Mouse (Mus musculus) kidney, postnatal 14 days (tissue): ENCODE data around the gene Tia1.
"Not testable (repeated sequence)": the region's sequence is repeated elsewhere in the genome, so short reads cannot be mapped to it uniquely, and the experiment has no call there.

ENCODE experiments used
- DNase-seq: peaks from one replicate; pipeline ENCODE4 v3.0.0; 2022; ENCODE audit warnings: mixed read lengths

The Tia1 gene

GRCm38 (mm10) chr6:86404100-86404861, at the start of gene Tia1:
Gene Tia1 (plus strand): TSS chr6:86404219.
- DNase-seq, result peak; percentile 98

DNA sequence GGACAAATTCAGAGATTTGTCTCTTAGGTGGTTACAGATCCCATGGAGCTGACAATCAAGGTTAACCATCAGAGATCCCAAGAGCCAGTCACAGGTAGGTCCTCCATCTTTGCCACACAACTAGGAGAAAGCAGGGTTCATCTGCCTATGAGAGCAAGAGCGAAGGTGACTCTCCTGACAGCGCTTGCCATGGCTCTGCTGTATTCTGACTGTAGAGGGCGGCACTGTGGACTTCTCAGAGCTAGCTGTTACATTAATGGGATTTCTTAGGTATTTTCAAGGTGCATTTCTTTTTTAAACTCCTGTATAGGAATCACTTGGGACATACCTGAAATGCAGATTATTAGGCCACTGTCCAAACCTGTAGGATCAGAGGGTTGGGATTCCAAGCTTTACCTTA, 49.1 kb upstream of the Tia1 start:
- no peak for DNase-seq

GRCm38 (mm10) chr6:86356956-86357355, 47.1 kb upstream of the Tia1 start:
- DNase-seq, result no peak

- peak; percentile 79 for DNase-seq
These were observed 43.3 kb upstream of the Tia1 start for GRCm38 (mm10) chr6:86360691-86361090.

DNA sequence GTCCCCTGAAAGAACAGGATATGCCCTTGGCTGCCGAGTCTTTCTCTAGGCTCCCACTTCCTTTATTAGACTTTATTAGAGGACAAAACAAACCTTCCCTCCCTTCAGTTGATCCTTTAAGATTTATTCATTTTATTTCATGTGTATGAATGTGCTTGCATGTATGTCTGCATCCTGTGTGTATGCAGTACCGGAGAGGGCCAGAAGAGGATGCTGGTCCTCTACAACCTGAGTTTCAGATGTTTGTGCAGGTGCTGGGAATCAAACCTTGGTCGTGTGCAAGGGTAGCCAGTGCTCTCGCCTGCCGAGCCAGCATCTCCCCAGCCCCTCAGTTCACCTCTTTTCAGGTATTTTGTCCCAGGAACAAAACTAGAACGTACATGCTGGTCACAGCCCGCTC, 42.6 kb upstream of the Tia1 start:
- no peak for DNase-seq

- peak; percentile 83 for DNase-seq
These were observed 39.4 kb upstream of the Tia1 start for GRCm38 (mm10) chr6:86364442-86365141.

DNA sequence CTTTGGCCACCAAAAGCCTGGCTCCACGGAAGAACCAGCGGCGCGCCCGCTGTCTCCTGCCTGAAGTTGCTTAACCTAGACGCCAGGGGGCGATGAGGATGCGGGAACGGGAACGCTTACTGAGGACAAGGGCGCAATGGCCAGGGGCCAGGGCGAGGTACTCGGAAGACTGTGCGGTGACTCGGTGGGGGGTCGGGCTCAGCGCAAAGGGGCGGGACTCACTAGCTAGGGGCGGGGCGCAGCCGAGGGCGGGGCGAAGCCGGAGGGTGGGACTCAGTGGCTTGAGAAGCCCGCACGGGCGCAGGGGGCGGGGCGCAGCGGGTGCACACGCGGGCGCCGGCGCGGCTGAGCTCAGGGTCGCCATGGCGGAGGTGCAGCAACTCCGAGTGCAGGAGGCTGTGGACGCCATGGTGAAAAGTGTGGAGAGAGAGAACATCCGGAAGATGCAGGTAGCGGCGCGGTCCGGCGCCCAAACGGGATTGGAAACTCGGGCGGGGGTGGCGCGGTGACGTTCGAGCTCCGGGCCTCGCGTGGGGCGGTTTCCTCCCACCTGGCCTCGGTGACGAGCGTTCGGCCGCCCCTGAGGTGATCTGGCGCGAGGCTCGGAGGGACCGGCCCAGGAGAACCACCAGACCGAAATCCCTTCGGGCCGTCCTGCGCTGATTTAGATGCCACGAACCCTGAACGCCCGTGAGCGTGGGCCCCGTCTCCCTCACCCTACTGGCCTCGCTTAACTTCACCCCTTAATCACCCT, 38.5 kb upstream of the Tia1 start, which contains the start of gene Fam136a:
Gene Fam136a, plus strand, starts transcription at position 276 of the 754 bp plus-strand sequence.
- DNase-seq, result peak; percentile 97

DNA sequence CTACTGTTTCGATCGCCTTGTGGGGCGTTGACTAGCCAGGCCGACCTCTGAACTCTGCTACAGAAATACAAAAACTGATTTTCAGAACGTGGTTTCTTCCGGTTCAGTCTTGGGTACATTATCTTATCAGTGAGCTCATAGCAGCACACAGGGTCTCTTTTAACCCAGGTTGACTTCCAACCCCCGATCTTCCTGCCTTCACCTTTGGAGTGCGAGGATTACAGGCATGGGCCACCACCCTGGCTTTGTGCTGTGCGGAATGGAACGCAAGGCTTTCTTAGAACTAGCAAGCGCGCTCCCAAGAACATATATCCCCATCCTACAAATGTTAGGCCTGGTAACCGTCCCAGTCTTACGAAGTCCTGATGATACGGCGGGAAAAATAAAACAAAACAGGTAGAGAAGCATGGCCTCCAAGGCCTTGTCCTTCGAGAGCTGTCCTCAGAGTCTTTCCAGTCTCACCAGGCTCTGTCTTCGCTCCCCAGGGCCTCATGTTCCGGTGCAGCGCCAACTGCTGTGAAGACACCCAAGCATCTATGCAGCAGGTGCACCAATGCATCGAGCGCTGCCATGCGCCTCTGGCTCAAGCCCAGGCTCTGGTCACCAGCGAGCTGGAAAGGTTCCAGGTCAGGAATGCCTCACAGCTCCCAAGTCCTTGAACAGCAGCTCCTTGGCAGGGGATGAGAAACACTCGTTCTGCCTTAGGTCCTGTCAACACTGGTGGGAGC, 37.7 kb upstream of the Tia1 start:
- peak; percentile 72 for DNase-seq

DNA sequence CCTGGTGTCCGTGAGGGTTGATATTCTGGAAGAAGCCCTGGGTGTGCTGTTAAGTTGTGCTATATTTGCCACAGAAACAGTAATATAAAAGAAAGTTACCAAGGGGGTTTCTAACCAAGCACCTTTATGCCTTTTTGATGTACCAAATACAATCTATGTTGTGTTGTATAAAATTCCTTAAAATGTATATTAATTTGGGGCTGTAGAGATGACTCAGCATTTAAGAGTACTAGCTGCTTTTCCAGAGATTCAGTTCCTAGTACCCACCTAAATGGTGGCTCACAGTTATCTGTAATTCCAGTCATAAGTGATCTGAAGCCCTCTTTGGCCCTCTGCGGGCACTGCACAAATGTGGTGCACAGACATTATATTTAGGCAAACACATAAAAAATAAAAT, 37.2 kb upstream of the Tia1 start:
- no peak for DNase-seq

GRCm38 (mm10) chr6:86368479-86368878, 35.5 kb upstream of the Tia1 start:
- no peak for DNase-seq

DNA sequence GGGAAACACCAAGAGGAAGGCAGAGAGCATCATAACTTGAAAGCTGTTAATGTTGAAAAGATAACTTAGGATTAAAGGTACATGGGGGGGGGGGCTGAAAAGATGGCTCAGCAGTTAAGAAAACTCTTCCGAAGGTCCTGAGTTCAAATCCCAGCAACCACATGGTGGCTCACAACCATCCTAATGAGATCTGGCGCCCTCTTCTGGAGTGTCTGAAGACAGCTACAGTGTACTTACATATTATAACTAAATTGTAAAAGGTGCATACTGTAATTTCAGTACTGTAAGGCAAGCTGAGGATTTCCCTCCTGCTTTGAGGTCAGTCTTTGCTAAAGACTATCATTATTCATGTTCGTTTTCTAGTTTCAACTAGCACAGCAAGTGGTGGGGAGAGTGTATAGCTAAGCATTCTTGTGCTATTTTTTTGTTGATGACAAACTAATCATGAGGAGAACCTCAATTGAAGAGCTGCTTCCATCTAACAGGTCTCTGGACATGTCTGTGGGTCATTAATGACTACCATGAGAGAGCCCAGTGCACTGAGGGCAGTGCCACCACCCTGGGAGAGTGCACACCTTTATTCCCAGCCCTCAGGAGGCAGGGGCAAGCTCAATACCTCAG, 33.8 kb upstream of the Tia1 start:
- no peak for DNase-seq

DNA sequence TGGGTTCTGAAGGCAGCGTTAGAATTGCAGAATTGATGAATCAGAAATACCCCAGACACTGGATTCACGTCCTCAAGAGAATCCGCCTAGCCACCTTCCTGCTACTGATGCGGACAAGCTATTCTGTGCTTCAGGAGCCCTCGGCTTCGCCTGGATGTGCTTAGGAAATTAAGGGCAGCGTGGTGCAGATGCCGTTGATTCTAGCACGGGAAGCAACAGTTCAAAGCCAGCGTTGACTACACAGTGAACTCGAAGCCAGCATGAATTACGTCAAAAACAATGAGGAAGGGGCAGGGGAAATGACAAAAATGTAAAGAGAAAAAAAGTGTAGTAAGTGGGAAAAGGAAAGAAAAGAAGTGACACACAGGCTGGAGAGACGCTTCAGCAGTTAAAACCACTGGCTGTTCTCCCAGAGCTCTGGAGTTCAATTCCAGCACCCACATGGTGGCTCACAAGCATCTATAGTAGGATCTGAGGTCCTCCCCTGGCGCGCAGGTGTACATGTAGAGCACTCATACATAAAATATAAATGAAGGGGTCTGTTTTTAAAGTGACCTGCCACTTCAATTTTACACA, 33.2 kb upstream of the Tia1 start, which contains the start of gene Snrpg:
Gene Snrpg, plus strand, starts transcription at position 541 of the 576 bp plus-strand sequence.
- no peak for DNase-seq

GRCm38 (mm10) chr6:86371340-86371911, 32.6 kb upstream of the Tia1 start:
- peak; percentile 97 for DNase-seq

DNA sequence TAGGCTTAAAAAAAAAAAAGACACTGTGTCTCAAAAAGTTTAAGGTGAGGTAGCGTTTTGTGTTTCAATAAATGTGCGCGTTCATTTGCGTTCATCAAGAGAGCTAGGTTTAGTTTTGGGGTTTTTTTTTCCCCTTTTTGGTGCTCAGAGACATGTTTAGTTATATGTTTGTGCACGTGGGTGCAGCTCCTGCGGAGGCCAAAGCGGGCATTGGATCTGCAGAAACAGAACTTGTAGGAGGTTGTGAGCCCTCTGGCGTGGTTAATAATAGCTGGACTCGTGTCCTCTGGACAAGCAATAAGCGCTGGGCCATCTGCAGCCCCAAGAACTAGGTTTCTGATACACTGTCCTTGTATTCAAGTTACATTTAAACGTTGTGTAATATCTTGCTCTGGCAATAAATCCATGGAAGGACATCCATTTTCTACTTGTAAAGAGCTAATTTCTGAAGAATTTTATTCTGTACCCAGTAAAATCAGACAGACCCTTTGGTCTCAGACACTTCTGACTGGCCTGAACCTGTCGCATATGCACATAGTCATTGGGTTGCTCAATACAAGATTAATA, 32.0 kb upstream of the Tia1 start:
- no peak for DNase-seq

DNA sequence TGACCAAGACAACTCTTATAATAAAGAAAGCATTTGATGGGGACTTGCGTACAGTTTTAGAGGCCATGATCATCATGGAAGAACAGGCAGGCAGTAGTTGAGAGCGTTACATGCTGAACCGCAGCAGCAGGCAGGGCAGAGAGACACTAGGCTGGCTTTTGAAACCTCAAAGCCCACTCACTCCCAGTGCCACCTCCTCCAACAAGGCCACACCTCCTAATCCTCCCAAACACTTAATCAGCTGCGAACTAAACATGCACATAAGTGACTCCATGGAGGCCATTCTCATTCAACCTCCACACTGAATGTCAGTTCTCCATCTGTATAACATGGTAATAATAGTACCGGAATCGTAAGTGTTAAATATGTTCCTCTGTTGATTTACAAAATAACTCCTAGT, 30.5 kb upstream of the Tia1 start:
- DNase-seq, result no peak

DNA sequence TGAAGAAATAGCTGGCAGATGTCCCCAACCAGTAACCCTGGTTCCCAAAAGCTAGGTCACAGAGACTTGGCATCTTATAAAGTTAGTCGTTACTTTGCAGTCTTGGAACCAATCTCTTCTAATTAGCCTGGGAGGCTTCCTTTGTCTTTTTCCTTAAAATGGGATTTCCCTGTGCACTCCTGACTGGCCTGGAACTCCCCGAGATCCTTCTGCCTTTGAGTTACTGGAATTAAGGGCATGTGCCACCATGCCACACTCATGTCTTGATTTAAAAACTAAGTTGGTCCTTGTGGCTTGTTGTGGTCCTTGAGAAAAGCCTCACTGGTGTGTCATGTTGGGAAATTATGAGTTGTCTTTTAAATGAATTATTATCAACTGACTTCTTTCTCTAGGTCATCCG, 25.7 kb upstream of the Tia1 start:
- no peak for DNase-seq

DNA sequence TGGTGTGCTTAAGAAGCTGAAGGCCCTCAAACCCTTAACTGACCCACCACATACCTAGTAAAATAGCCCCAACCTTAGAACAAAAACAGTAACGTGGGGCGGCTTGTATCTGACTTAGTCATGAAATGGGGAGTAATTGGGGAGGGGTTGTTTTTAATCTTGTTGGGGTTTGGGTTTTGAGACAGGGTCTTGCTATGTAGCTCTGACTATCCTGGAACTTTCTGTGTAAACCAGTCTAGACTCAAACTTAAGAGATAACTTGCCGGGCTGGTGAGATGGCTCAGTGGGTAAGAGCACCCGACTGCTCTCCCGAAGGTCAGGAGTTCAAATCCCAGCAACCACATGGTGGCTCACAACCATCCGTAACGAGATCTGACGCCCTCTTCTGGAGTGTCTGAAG, 23.9 kb upstream of the Tia1 start:
- not testable (repeated sequence) for DNase-seq

DNA sequence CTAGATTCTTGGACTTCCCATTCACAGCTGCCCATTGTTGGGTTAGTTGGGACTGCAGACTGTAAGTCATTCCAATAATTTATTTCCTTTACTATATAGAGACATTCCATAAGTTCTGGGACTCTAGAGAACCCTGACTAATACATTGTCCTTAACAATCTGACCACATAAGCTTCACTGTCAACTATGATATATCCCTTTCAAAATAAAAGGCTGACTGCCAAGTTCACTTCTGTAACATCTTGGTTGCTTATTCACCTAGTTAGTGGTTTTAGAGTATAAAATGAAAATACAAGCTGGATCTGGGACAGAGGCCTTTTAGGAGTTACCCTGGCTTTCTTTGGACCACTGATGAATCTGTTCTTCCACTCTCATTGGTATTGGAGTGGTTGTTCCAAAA, 21.5 kb upstream of the Tia1 start:
- no peak for DNase-seq

DNA sequence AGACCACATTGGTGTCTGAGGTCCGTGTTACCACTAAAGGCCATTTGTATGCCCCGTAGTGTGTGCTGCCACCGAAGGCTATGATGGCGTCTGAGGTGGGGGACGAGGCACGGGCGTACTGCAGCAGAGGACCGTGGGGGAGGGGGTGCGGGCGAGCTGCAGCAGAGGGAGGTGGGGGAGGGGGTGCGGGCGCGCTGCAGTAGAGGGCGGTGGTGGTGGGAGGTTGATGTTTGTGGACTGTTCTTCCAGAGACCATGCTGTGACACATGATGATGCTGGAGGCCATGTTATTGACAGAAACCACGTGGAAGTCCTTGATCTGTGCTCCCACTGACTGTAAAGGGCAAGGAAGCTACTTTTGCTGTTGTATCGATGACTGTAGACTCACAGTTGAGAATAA, 20.6 kb upstream of the Tia1 start:
- DNase-seq, result no peak

GRCm38 (mm10) chr6:86384692-86385091, 19.3 kb upstream of the Tia1 start:
- no peak for DNase-seq
